Mouse (Mus musculus): Measurements from ENCODE around the gene Sema6d. TPM values are rescaled to one million over a fixed set of nuclear protein-coding genes. Genes with fewer than 3 reads are reported as not detected.

Gene Sema6d
- polyA plus RNA-seq, 1 experiment: 0.60 TPM

- H3K36me3 ChIP-seq (ENCODE audit: control insufficient read depth, insufficient read depth, low read length, poor library complexity, severe bottlenecking): no peaks in the 10 kb centered on the region
- TF ChIP-seq EP300 (IDR thresholded peaks at IDR 0.05; ENCODE audit: insufficient read depth, low read depth, low read length): no peak
- no peak for TF ChIP-seq CTCF (IDR thresholded peaks at IDR 0.05; ENCODE audit: low read depth, low read length)
- TF ChIP-seq POLR2A (IDR thresholded peaks at IDR 0.05; ENCODE audit: insufficient read depth, low read length): no peak
- H3K27ac ChIP-seq (ENCODE audit: insufficient read depth, low read length): no peak overlapping the region
- no peaks in the 10 kb centered on the region for H3K27me3 ChIP-seq (ENCODE audit: control insufficient read depth, insufficient read depth, low read length, poor library complexity, severe bottlenecking)
- H3K9me3 ChIP-seq (replicated peaks; ENCODE audit: control insufficient read depth, insufficient read depth, low read length, poor library complexity, severe bottlenecking): no peaks in the 10 kb centered on the region
- no peak overlapping the region for H3K4me3 ChIP-seq (ENCODE audit: low read depth, low read length)
- H3K9ac ChIP-seq (ENCODE audit: low read depth, poor library complexity, severe bottlenecking): no peak overlapping the region
- H3K4me1 ChIP-seq (ENCODE audit: control insufficient read depth, insufficient read depth, low read length): peaks cover 4% of the 10 kb centered on the region
Observed at GRCm38 (mm10) chr2:124408956-124409355, 319.2 kb downstream of the Sema6d start.

GRCm38 (mm10) chr2:124416730-124417129 is 327.0 kb downstream of the Sema6d start:
- no peak overlapping the region for H3K27ac ChIP-seq (ENCODE audit: insufficient read depth, low read length)
- no peaks in the 10 kb centered on the region for H3K9me3 ChIP-seq (replicated peaks; ENCODE audit: control insufficient read depth, insufficient read depth, low read length, poor library complexity, severe bottlenecking)
- no peak overlapping the region for H3K9ac ChIP-seq (ENCODE audit: low read depth, poor library complexity, severe bottlenecking)
- H3K4me3 ChIP-seq (ENCODE audit: low read depth, low read length): no peak overlapping the region
- H3K4me1 ChIP-seq (ENCODE audit: control insufficient read depth, insufficient read depth, low read length): no peaks in the 10 kb centered on the region
- H3K27me3 ChIP-seq (ENCODE audit: control insufficient read depth, insufficient read depth, low read length, poor library complexity, severe bottlenecking): no peaks in the 10 kb centered on the region
- no peak for TF ChIP-seq EP300 (IDR thresholded peaks at IDR 0.05; ENCODE audit: insufficient read depth, low read depth, low read length)
- TF ChIP-seq CTCF (IDR thresholded peaks at IDR 0.05; ENCODE audit: low read depth, low read length): no peak
- no peak for TF ChIP-seq POLR2A (IDR thresholded peaks at IDR 0.05; ENCODE audit: insufficient read depth, low read length)
- no peaks in the 10 kb centered on the region for H3K36me3 ChIP-seq (ENCODE audit: control insufficient read depth, insufficient read depth, low read length, poor library complexity, severe bottlenecking)

- H3K4me1 ChIP-seq (ENCODE audit: control insufficient read depth, insufficient read depth, low read length): no peaks in the 10 kb centered on the region
- no peak for TF ChIP-seq EP300 (IDR thresholded peaks at IDR 0.05; ENCODE audit: insufficient read depth, low read depth, low read length)
- no peak for TF ChIP-seq POLR2A (IDR thresholded peaks at IDR 0.05; ENCODE audit: insufficient read depth, low read length)
- TF ChIP-seq CTCF (IDR thresholded peaks at IDR 0.05; ENCODE audit: low read depth, low read length): no peak
Observed at GRCm38 (mm10) chr2:124418319-124418718, 328.6 kb downstream of the Sema6d start.

GRCm38 (mm10) chr2:124420170-124420825 is 330.5 kb downstream of the Sema6d start:
- H3K27me3 ChIP-seq (ENCODE audit: control insufficient read depth, insufficient read depth, low read length, poor library complexity, severe bottlenecking): no peaks in the 10 kb centered on the region
- no peak overlapping the region for H3K4me3 ChIP-seq (ENCODE audit: low read depth, low read length)
- H3K4me1 ChIP-seq (ENCODE audit: control insufficient read depth, insufficient read depth, low read length): no peaks in the 10 kb centered on the region
- H3K27ac ChIP-seq (ENCODE audit: insufficient read depth, low read length): no peak overlapping the region
- H3K36me3 ChIP-seq (ENCODE audit: control insufficient read depth, insufficient read depth, low read length, poor library complexity, severe bottlenecking): no peaks in the 10 kb centered on the region
- no peak for TF ChIP-seq EP300 (IDR thresholded peaks at IDR 0.05; ENCODE audit: insufficient read depth, low read depth, low read length)
- H3K9me3 ChIP-seq (replicated peaks; ENCODE audit: control insufficient read depth, insufficient read depth, low read length, poor library complexity, severe bottlenecking): no peaks in the 10 kb centered on the region
- no peak overlapping the region for H3K9ac ChIP-seq (ENCODE audit: low read depth, poor library complexity, severe bottlenecking)

More at GRCm38 (mm10) chr2:124418319-124418718, 328.6 kb downstream of the Sema6d start:
- Histone ChIP-seq H3K27me3 (ENCODE audit: control insufficient read depth, insufficient read depth, low read length, poor library complexity, severe bottlenecking) (no peaks in the 10 kb centered on the region), H3K9ac (ENCODE audit: low read depth, poor library complexity, severe bottlenecking) (no peak overlapping the region), H3K27ac (ENCODE audit: insufficient read depth, low read length) (no peak overlapping the region), H3K4me3 (ENCODE audit: low read depth, low read length) (no peak overlapping the region), H3K9me3 (replicated peaks; ENCODE audit: control insufficient read depth, insufficient read depth, low read length, poor library complexity, severe bottlenecking) (no peaks in the 10 kb centered on the region), H3K36me3 (ENCODE audit: control insufficient read depth, insufficient read depth, low read length, poor library complexity, severe bottlenecking) (no peaks in the 10 kb centered on the region)

GRCm38 (mm10) chr2:124429744-124430143 is 340.0 kb downstream of the Sema6d start:
- Histone ChIP-seq H3K4me3 (ENCODE audit: low read depth, low read length) (no peak overlapping the region), H3K9ac (ENCODE audit: low read depth, poor library complexity, severe bottlenecking) (no peak overlapping the region), H3K27me3 (ENCODE audit: control insufficient read depth, insufficient read depth, low read length, poor library complexity, severe bottlenecking) (no peaks in the 10 kb centered on the region), H3K4me1 (ENCODE audit: control insufficient read depth, insufficient read depth, low read length) (no peaks in the 10 kb centered on the region), H3K9me3 (replicated peaks; ENCODE audit: control insufficient read depth, insufficient read depth, low read length, poor library complexity, severe bottlenecking) (no peaks in the 10 kb centered on the region), H3K27ac (ENCODE audit: insufficient read depth, low read length) (no peak overlapping the region), H3K36me3 (ENCODE audit: control insufficient read depth, insufficient read depth, low read length, poor library complexity, severe bottlenecking) (no peaks in the 10 kb centered on the region)
- TF ChIP-seq CTCF (IDR thresholded peaks at IDR 0.05; ENCODE audit: low read depth, low read length): no peak
- no peak for TF ChIP-seq POLR2A (IDR thresholded peaks at IDR 0.05; ENCODE audit: insufficient read depth, low read length)
- no peak for TF ChIP-seq EP300 (IDR thresholded peaks at IDR 0.05; ENCODE audit: insufficient read depth, low read depth, low read length)

- TF ChIP-seq CTCF (IDR thresholded peaks at IDR 0.05; ENCODE audit: low read depth, low read length) (no peak), EP300 (IDR thresholded peaks at IDR 0.05; ENCODE audit: insufficient read depth, low read depth, low read length) (no peak), POLR2A (IDR thresholded peaks at IDR 0.05; ENCODE audit: insufficient read depth, low read length) (no peak)
- Histone ChIP-seq H3K9ac (ENCODE audit: low read depth, poor library complexity, severe bottlenecking) (no peak overlapping the region), H3K4me3 (ENCODE audit: low read depth, low read length) (no peak overlapping the region), H3K27ac (ENCODE audit: insufficient read depth, low read length) (no peak overlapping the region), H3K27me3 (ENCODE audit: control insufficient read depth, insufficient read depth, low read length, poor library complexity, severe bottlenecking) (no peaks in the 10 kb centered on the region), H3K4me1 (ENCODE audit: control insufficient read depth, insufficient read depth, low read length) (no peaks in the 10 kb centered on the region), H3K9me3 (replicated peaks; ENCODE audit: control insufficient read depth, insufficient read depth, low read length, poor library complexity, severe bottlenecking) (no peaks in the 10 kb centered on the region), H3K36me3 (ENCODE audit: control insufficient read depth, insufficient read depth, low read length, poor library complexity, severe bottlenecking) (no peaks in the 10 kb centered on the region)
Observed at GRCm38 (mm10) chr2:124430708-124431107, 340.9 kb downstream of the Sema6d start.

All from ES-Bruce4 (cell line).